Mouse (Mus musculus) heart, embryonic 13.5 days (tissue): ENCODE measurements around the gene Hlcs. TPM values are rescaled to one million over a fixed set of nuclear protein-coding genes. Genes with fewer than 3 reads are reported as not detected.

Experiments used
- ATAC-seq: fragments of 200-750 bp; cut with Nextera tagmentation; 2 replicates; pipeline ENCODE4 v1.8.0; 2017; ENCODE audit warnings: moderate TSS enrichment; ENCODE audit not compliant: insufficient number of reproducible peaks, low FRiP score, low TSS enrichment; ENCODE audit errors: extremely low read depth
- H3K27ac ChIP-seq: fragments of 300-500 bp; sonication (generic); replicated peaks from 2 replicates; pipeline ENCODE4 v1.5.1; 2015; ENCODE audit warnings: moderate library complexity, mild to moderate bottlenecking, inconsistent platforms
- H3K27me3 ChIP-seq: fragments of 300-500 bp; sonication (generic); replicated peaks from 2 replicates; pipeline ENCODE4 v1.6.1; 2015; ENCODE audit warnings: mild to moderate bottlenecking, inconsistent platforms
- H3K36me3 ChIP-seq: fragments of 300-500 bp; sonication (generic); 2 replicates; pipeline ENCODE4 v1.6.1; 2015; ENCODE audit warnings: mild to moderate bottlenecking, inconsistent platforms
- H3K4me1 ChIP-seq: fragments of 300-500 bp; sonication (generic); 2 replicates; pipeline ENCODE4 v1.6.1; 2015; ENCODE audit warnings: inconsistent platforms
- H3K4me2 ChIP-seq: fragments of 300-500 bp; sonication (generic); 2 replicates; pipeline ENCODE4 v1.6.1; 2015; ENCODE audit warnings: inconsistent platforms, mild to moderate bottlenecking, moderate library complexity
- H3K4me3 ChIP-seq: fragments of 300-500 bp; sonication (generic); 2 replicates; pipeline ENCODE4 v1.5.1; 2015; ENCODE audit warnings: moderate library complexity, mild to moderate bottlenecking, inconsistent platforms
- H3K9ac ChIP-seq: fragments of 300-500 bp; sonication (generic); 2 replicates; pipeline ENCODE4 v1.6.1; 2015; ENCODE audit warnings: inconsistent platforms, mild to moderate bottlenecking, moderate library complexity
- H3K9me3 ChIP-seq: fragments of 300-500 bp; sonication (generic); 2 replicates; pipeline ENCODE4 v1.6.1; 2016; ENCODE audit warnings: inconsistent platforms
- WGBS: fragments of 180-500 bp; shearing (Covaris S2); methylation state at CpG from one replicate; pipeline ENCODE4 v1.1.7; 2015; ENCODE audit warnings: mixed read lengths; 5-methylcytosine and 5-hydroxymethylcytosine counted together
- polyA plus RNA-seq: library from polyadenylated mRNA; unstranded; fragments of >200 nt; fragmentation: Nextera tagmentation; extraction: Ambion mirVana; gene quantifications from 2 replicates; pipeline ENCODE4 v1.2.1, GENCODE M21; 2015

Hlcs gene
- polyA plus RNA-seq, 1 experiment from 2014 or later: 7.6 TPM

- 87% methylated on average over 15 of the region's 15 CpGs for WGBS
- no peak overlapping the region for H3K9ac ChIP-seq
- no peak overlapping the region for H3K4me3 ChIP-seq
- no peak for ATAC-seq
- no peak overlapping the region for H3K27ac ChIP-seq
- no peak overlapping the region for H3K4me2 ChIP-seq
- no peaks in the 10 kb centered on the region for H3K27me3 ChIP-seq
- H3K36me3 ChIP-seq: no peaks in the 10 kb centered on the region
- peaks cover 6% of the 10 kb centered on the region; the same call in 1 of the 2 replicates for H3K9me3 ChIP-seq
- H3K4me1 ChIP-seq: peaks cover 26% of the 10 kb centered on the region
Observed at GRCm38 (mm10) chr16:94210689-94211357, 102.5 kb downstream of the Hlcs start.

- WGBS: 39% methylated on average over 3 of the region's 3 CpGs
- peaks cover 6% of the 10 kb centered on the region; the same call in 1 of the 2 replicates for H3K9me3 ChIP-seq
- no peaks in the 10 kb centered on the region for H3K36me3 ChIP-seq
- 0 out of 2 replicates have a peak overlapping the region, but pooled peaks have one; percentile 13 for H3K4me2 ChIP-seq
- ATAC-seq: no peak
- no peak overlapping the region for H3K4me3 ChIP-seq
- H3K9ac ChIP-seq: no peak overlapping the region
- peaks cover 37% of the 10 kb centered on the region for H3K4me1 ChIP-seq
- H3K27ac ChIP-seq: peak overlapping the region; percentile 67
- no peaks in the 10 kb centered on the region for H3K27me3 ChIP-seq
Observed at GRCm38 (mm10) chr16:94209626-94210025, 103.7 kb downstream of the Hlcs start.

- ATAC-seq: no peak
- Histone ChIP-seq H3K4me2 (no peak overlapping the region), H3K27me3 (no peaks in the 10 kb centered on the region), H3K9me3 (peaks cover 6% of the 10 kb centered on the region; the same call in 1 of the 2 replicates), H3K9ac (no peak overlapping the region), H3K4me1 (peaks cover 38% of the 10 kb centered on the region), H3K36me3 (no peaks in the 10 kb centered on the region), H3K4me3 (no peak overlapping the region), H3K27ac (no peak overlapping the region)
- WGBS: 71% methylated on average over 10 of the region's 10 CpGs
Observed at GRCm38 (mm10) chr16:94208826-94209225, 104.5 kb downstream of the Hlcs start.

- Histone ChIP-seq H3K4me2 (no peak overlapping the region), H3K27me3 (no peaks in the 10 kb centered on the region), H3K4me1 (peaks cover 38% of the 10 kb centered on the region), H3K27ac (no peak overlapping the region), H3K9me3 (peaks cover 4% of the 10 kb centered on the region; the same call in 1 of the 2 replicates), H3K4me3 (no peak overlapping the region), H3K9ac (no peak overlapping the region), H3K36me3 (no peaks in the 10 kb centered on the region)
- ATAC-seq: no peak
- WGBS: 70% methylated on average over 6 of the region's 6 CpGs
Observed at GRCm38 (mm10) chr16:94208152-94208551, 105.2 kb downstream of the Hlcs start.

- H3K4me3 ChIP-seq: no peak overlapping the region
- no peaks in the 10 kb centered on the region for H3K27me3 ChIP-seq
- 0 out of 2 replicates have a peak overlapping the region, but pooled peaks have one; percentile 54 for H3K9ac ChIP-seq
- H3K4me2 ChIP-seq: peak overlapping the region; percentile 33
- no peak for ATAC-seq
- no peaks in the 10 kb centered on the region for H3K36me3 ChIP-seq
- H3K27ac ChIP-seq: peak overlapping the region; percentile 38; the same call in 1 of the 2 replicates
- 59% methylated on average over 26 of the region's 26 CpGs for WGBS
- peaks cover 45% of the 10 kb centered on the region for H3K4me1 ChIP-seq
- H3K9me3 ChIP-seq: no peaks in the 10 kb centered on the region
Observed at GRCm38 (mm10) chr16:94205528-94206484, 107.6 kb downstream of the Hlcs start.

GRCm38 (mm10) chr16:94201387-94201786 is 112.0 kb downstream of the Hlcs start:
- H3K4me2 ChIP-seq: no peak overlapping the region
- H3K36me3 ChIP-seq: no peaks in the 10 kb centered on the region
- no peak overlapping the region for H3K9ac ChIP-seq
- peaks cover 31% of the 10 kb centered on the region for H3K4me1 ChIP-seq
- H3K4me3 ChIP-seq: no peak overlapping the region
- 72% methylated on average over 5 of the region's 5 CpGs for WGBS
- no peak for ATAC-seq
- H3K9me3 ChIP-seq: no peaks in the 10 kb centered on the region
- no peaks in the 10 kb centered on the region; the same call in 1 of the 2 replicates for H3K27me3 ChIP-seq
- H3K27ac ChIP-seq: no peak overlapping the region

- H3K4me2 ChIP-seq: no peak overlapping the region
- H3K36me3 ChIP-seq: no peaks in the 10 kb centered on the region
- H3K27me3 ChIP-seq: no peaks in the 10 kb centered on the region; the same call in 1 of the 2 replicates
- H3K9me3 ChIP-seq: no peaks in the 10 kb centered on the region
- H3K9ac ChIP-seq: no peak overlapping the region
- no peak for ATAC-seq
- peaks cover 20% of the 10 kb centered on the region for H3K4me1 ChIP-seq
- H3K4me3 ChIP-seq: no peak overlapping the region
- WGBS: 70% methylated on average over 5 of the region's 5 CpGs
- H3K27ac ChIP-seq: no peak overlapping the region
Observed at GRCm38 (mm10) chr16:94195913-94196312, 117.5 kb downstream of the Hlcs start.

GRCm38 (mm10) chr16:94191379-94192315 is 121.7 kb downstream of the Hlcs start:
- H3K27ac ChIP-seq: no peak overlapping the region
- peaks cover 9% of the 10 kb centered on the region for H3K27me3 ChIP-seq
- 68% methylated on average over 25 of the region's 25 CpGs for WGBS
- H3K4me3 ChIP-seq: no peak overlapping the region
- H3K4me1 ChIP-seq: peaks cover 26% of the 10 kb centered on the region
- H3K36me3 ChIP-seq: no peaks in the 10 kb centered on the region
- H3K4me2 ChIP-seq: no peak overlapping the region
- no peaks in the 10 kb centered on the region for H3K9me3 ChIP-seq
- no peak overlapping the region for H3K9ac ChIP-seq
- no peak for ATAC-seq

- peaks cover 40% of the 10 kb centered on the region for H3K4me1 ChIP-seq
- H3K4me3 ChIP-seq: no peak overlapping the region
- WGBS: 48% methylated on average over 5 of the region's 5 CpGs
- peaks cover 16% of the 10 kb centered on the region for H3K27me3 ChIP-seq
- no peak for ATAC-seq
- H3K27ac ChIP-seq: no peak overlapping the region
- no peaks in the 10 kb centered on the region for H3K9me3 ChIP-seq
- H3K36me3 ChIP-seq: no peaks in the 10 kb centered on the region
- no peak overlapping the region for H3K9ac ChIP-seq
- no peak overlapping the region for H3K4me2 ChIP-seq
Observed at GRCm38 (mm10) chr16:94190256-94190655, 123.1 kb downstream of the Hlcs start.

GRCm38 (mm10) chr16:94186526-94186925 is 126.8 kb downstream of the Hlcs start:
- no peak overlapping the region for H3K4me2 ChIP-seq
- H3K27ac ChIP-seq: 0 out of 2 replicates have a peak overlapping the region, but pooled peaks have one; percentile 9
- no peak overlapping the region for H3K4me3 ChIP-seq
- peaks cover 42% of the 10 kb centered on the region for H3K4me1 ChIP-seq
- peaks cover 32% of the 10 kb centered on the region for H3K27me3 ChIP-seq
- no peak overlapping the region for H3K9ac ChIP-seq
- WGBS: 52% methylated on average over 12 of the region's 12 CpGs
- H3K9me3 ChIP-seq: no peaks in the 10 kb centered on the region
- H3K36me3 ChIP-seq: no peaks in the 10 kb centered on the region
- no peak for ATAC-seq
